Mouse (Mus musculus) Patski (cell line): ENCODE measurements at regions not wholly inside any gene's neighbourhood (a gene's known extent, or its start where the extent isn't known, plus 50 kb on each side); places are given as distances from the start of the nearest gene placed in this dataset.

Experiments used
- ATAC-seq: fragments of 100-300 bp; one replicate; pipeline ENCODE4 v1.8.0; 2021
- CTCF ChIA-PET: fragments of 350-600 bp; sonication (Branson Sonifier 250); formaldehyde crosslinking; loops from one replicate; lab custom pipeline; 2022; ENCODE audit warnings: inconsistent platforms; lab: Charles Lee
- POLR2A ChIA-PET: fragments of 350-600 bp; sonication (Branson Sonifier 250); formaldehyde crosslinking; loops from one replicate; lab custom pipeline; 2022; ENCODE audit warnings: antibody characterized with exemption, inconsistent platforms; lab: Charles Lee
- DNase-seq: peaks from one replicate; pipeline ENCODE4 v3.0.0-alpha.2; 2011; ENCODE audit warnings: low read depth, low spot score
- H3K27me3 ChIP-seq: fragments of 371-371 bp; one replicate; pipeline ENCODE4 v1.5.1; 2021
- CTCF ChIP-seq: fragments of 100-300 bp; IDR thresholded peaks from one replicate; pipeline ENCODE4 v1.5.1; 2021
- in situ Hi-C: fragments of 300-500 bp; cut with MboI; formaldehyde crosslinking; loops from 3 replicates; pipeline ENCODE4 v1.11.1; 2018; ENCODE audit warnings: low pct_unique_long_range_greater_than_20kb, mixed read lengths

- TF ChIP-seq CTCF = no peak
- DNase-seq (no peak), ATAC-seq (no peak)
- ChIA-PET POLR2A (no interaction called here), CTCF (interaction anchor here (1.0 kb wide), 1 partner anchor 22 kb away, joined by 3 read pairs; no protein-coding TSS in a partner anchor)
- in situ Hi-C loops = no loop called here
- peaks cover 8% of the 10 kb centered on the region for H3K27me3 ChIP-seq
Measured at GRCm38 (mm10) chr13:46350075-46350747, 68.0 kb upstream of the Rbm24 start.

- ChIA-PET POLR2A (no interaction called here), CTCF (no interaction called here)
- no peak for TF ChIP-seq CTCF
- peaks cover 8% of the 10 kb centered on the region for H3K27me3 ChIP-seq
- ATAC-seq (no peak), DNase-seq (no peak)
- in situ Hi-C loops = no loop called here
Measured at GRCm38 (mm10) chr13:46355306-46355705, 62.9 kb upstream of the Rbm24 start.

- DNase-seq (no peak), ATAC-seq (no peak)
- POLR2A ChIA-PET = no interaction called here
- in situ Hi-C loops = no loop called here
- CTCF ChIA-PET = no interaction called here
- H3K27me3 ChIP-seq = peaks cover 8% of the 10 kb centered on the region
- no peak for TF ChIP-seq CTCF
Measured at GRCm38 (mm10) chr13:46355975-46356374, 62.3 kb upstream of the Rbm24 start.

GRCm38 (mm10) chr13:46357037-46357436 is 61.2 kb upstream of the Rbm24 start:
- ChIA-PET POLR2A (no interaction called here), CTCF (no interaction called here)
- TF ChIP-seq CTCF = no peak
- ATAC-seq (no peak), DNase-seq (no peak)
- peaks cover 5% of the 10 kb centered on the region for H3K27me3 ChIP-seq
- in situ Hi-C loops = no loop called here

- POLR2A ChIA-PET = no interaction called here
- no peak for TF ChIP-seq CTCF
- peaks cover 3% of the 10 kb centered on the region for H3K27me3 ChIP-seq
- ATAC-seq (no peak), DNase-seq (no peak)
- in situ Hi-C loops = no loop called here
- CTCF ChIA-PET = no interaction called here
Measured at GRCm38 (mm10) chr13:46360495-46361120, 57.6 kb upstream of the Rbm24 start.

- ChIA-PET POLR2A (no interaction called here), CTCF (no interaction called here)
Measured at GRCm38 (mm10) chr13:46363456-46364201, 54.6 kb upstream of the Rbm24 start.

GRCm38 (mm10) chr13:46364202-46364912 is 53.9 kb upstream of the Rbm24 start:
- in situ Hi-C loops = no loop called here
- CTCF ChIA-PET = no interaction called here
- ATAC-seq = no peak
- no peak for TF ChIP-seq CTCF
- peaks cover 3% of the 10 kb centered on the region for H3K27me3 ChIP-seq
- DNase-seq = no peak
- POLR2A ChIA-PET = no interaction called here

More at GRCm38 (mm10) chr13:46363456-46364201, 54.6 kb upstream of the Rbm24 start:
- DNase-seq = no peak
- no peak for TF ChIP-seq CTCF
- no peak for ATAC-seq
- in situ Hi-C loops = no loop called here
- H3K27me3 ChIP-seq = peaks cover 3% of the 10 kb centered on the region

- ChIA-PET CTCF (no interaction called here), POLR2A (no interaction called here)
- no peak for TF ChIP-seq CTCF
- in situ Hi-C loops = no loop called here
- DNase-seq (no peak), ATAC-seq (no peak)
- H3K27me3 ChIP-seq = peaks cover 3% of the 10 kb centered on the region
Measured at GRCm38 (mm10) chr13:46365292-46365691, 52.9 kb upstream of the Rbm24 start.
